Mouse (Mus musculus) gastrocnemius, adult 18-20 months (tissue): ENCODE measurements around the gene Olfr311. TPM values are rescaled to one million over a fixed set of nuclear protein-coding genes. Genes with fewer than 3 reads are reported as not detected.

Experiments
- DNase-seq: peaks from one replicate; pipeline ENCODE4 v3.0.0; 2021; ENCODE audit warnings: low spot score
- total RNA-seq, 2 experiments: library from RNA; stranded (reverse); gene quantifications; 2 replicates each; pipeline ENCODE4 v1.2.3; 2021

Gene Olfr311
- total RNA-seq, 2 experiments from 2014 or later = not detected

DNA sequence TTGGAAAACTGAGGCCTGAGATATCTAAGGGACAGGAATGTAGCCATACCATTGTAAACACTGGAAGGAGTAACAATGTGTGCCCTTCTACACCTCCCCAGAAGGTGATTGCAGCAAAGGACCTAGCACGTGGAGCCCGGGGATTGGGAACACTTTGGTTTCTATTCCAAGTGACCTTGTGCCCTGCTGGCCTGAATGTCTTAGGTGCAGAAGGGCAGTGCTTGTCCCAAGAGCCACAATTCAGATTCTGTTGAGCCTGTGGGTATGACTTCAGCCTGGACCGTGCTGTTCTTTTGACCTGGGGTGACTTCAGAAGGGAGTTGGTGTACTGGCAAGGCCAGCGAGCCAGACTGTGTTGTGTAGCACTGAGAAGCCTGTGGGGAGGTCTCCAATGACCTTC is 31.9 kb downstream of the Olfr311 start:
- DNase-seq = no peak

DNA sequence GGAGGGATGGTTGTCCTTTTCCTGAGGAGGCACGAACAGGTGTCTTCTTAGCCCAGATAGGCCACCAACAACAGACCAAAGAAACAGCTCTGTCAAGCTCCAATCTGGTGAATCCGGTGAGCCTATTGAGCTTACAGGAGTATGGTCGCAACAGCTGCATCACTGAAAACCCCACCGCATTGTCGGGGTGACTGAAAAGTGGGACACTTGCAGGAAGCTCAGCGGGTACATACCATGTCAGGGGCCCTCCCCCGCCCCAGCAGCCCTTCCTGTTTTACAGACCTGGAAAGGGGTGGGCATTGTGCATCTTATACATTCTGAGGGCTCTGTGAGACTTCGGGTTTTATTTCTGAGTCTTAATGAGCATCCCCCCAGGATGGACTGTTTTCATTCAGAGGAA is 44.7 kb downstream of the Olfr311 start:
- DNase-seq = no peak

GRCm38 (mm10) chr11:58890511-58890910 is 51.5 kb downstream of the Olfr311 start:
- DNase-seq = no peak

Other genes starting within 250 kb of the Olfr311 start
- gene Olfr324, start 244.1 kb upstream of the Olfr311 start, total RNA-seq = not detected
- gene 2210407C18Rik, start 223.2 kb upstream of the Olfr311 start, total RNA-seq = not detected
- gene Olfr323, start 208.8 kb upstream of the Olfr311 start, total RNA-seq = not detected
- not detected for gene Trim58, start 198.8 kb upstream of the Olfr311 start, total RNA-seq
- not detected for gene Olfr322, start 180.5 kb upstream of the Olfr311 start, total RNA-seq
- gene Olfr320, start 158.2 kb upstream of the Olfr311 start, total RNA-seq = not detected
- not detected for gene Olfr319, start 140.1 kb upstream of the Olfr311 start, total RNA-seq
- not detected for gene Olfr318, start 115.2 kb upstream of the Olfr311 start, total RNA-seq
- gene Olfr317, start 100.0 kb upstream of the Olfr311 start, total RNA-seq = not detected
- not detected for gene Olfr316, start 86.5 kb upstream of the Olfr311 start, total RNA-seq
- not detected for gene Olfr315, start 66.1 kb upstream of the Olfr311 start, total RNA-seq
- gene Olfr314, start 56.3 kb upstream of the Olfr311 start, total RNA-seq = not detected
- gene Fam183b, start 37.3 kb upstream of the Olfr311 start, total RNA-seq = not detected
- not detected for gene Olfr313, start 24.3 kb upstream of the Olfr311 start, total RNA-seq
- not detected for gene Olfr312, start 10.0 kb upstream of the Olfr311 start, total RNA-seq
- under 1 TPM; 0.78 TPM for gene Gm12258, start 7.9 kb downstream of the Olfr311 start, total RNA-seq
- gene 2810021J22Rik, start 28.0 kb downstream of the Olfr311 start, total RNA-seq = 1 to 10 TPM in 1 of 2 experiments, under 1 TPM in 1; 0.82 to 1.2 TPM
- gene Zfp39, start 65.0 kb downstream of the Olfr311 start, total RNA-seq = 1 to 10 TPM; 2.8 to 3.1 TPM
- gene Btnl10, start 78.7 kb downstream of the Olfr311 start, total RNA-seq = not detected
- 10 to 100 TPM; 88.8 to 90.3 TPM for gene Rnf187, start 99.7 kb downstream of the Olfr311 start, total RNA-seq
- gene Hist3h2ba, start 109.7 kb downstream of the Olfr311 start, total RNA-seq = under 1 TPM; 0.62 to 0.97 TPM
- 10 to 100 TPM in 1 of 2 experiments, 1 to 10 TPM in 1; 9.1 to 11.1 TPM for gene Hist3h2a, start 115.4 kb downstream of the Olfr311 start, total RNA-seq
- under 1 TPM; 0.31 to 0.41 TPM for gene Trim17, start 115.4 kb downstream of the Olfr311 start, total RNA-seq
- gene Trim11, start 138.8 kb downstream of the Olfr311 start, total RNA-seq = 1 to 10 TPM; 5.9 to 6.5 TPM